Mouse (Mus musculus): Measurements from ENCODE around the gene Psmc5. TPM values are rescaled to one million over a fixed set of nuclear protein-coding genes. Genes with fewer than 3 reads are reported as not detected.

Gene Psmc5
- polyA plus RNA-seq, 1 experiment: 19.4 TPM

DNA sequence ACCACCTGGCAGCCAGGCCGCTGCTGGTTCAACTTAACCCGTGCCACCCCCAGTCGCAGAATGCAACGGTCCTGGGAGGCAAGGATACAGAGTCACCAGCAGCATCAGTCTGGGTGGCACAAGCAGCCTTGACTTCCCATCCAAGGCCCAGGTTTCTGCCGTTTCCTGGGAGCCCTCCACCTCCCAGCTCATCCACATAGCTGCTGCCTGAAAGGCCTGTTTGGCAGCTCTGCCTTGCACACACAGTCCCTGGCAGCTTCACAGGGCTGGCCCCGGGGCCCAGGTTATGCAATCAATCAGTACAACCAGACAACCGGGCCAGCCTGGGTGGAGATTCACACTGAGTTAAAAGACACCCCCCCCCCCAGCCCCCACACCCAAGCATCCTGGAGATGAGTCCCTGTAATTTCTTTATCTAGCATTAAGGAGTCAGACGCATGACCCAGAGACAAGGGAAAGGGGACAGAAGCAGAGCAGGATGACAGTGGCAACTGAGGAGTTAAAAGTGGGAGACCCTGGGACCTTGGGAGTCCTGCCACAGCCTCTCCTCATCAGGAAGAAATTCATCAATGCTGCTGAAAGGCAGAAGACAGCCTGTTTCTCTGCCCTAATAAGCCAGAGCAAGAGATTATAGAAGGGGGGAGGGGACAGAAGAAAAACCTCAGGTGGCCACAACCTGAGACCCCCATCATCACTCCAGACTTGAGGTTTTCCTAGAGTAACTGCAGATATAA lies 12.5 kb downstream of the Psmc5 start:
- no peak for TF ChIP-seq CTCF (IDR thresholded peaks at IDR 0.05; ENCODE audit: extremely low read depth, insufficient read length, insufficient replicate concordance, low read depth, low read length)
- no peak for TF ChIP-seq POLR2A (IDR thresholded peaks at IDR 0.05; ENCODE audit: low read depth, low read length)
- peaks cover 36% of the 10 kb centered on the region for H3K36me3 ChIP-seq (ENCODE audit: control insufficient read depth, insufficient read depth, low read length)
- H3K4me3 ChIP-seq (ENCODE audit: low read depth, low read length): 0 out of 2 replicates have a peak overlapping the region, but pooled peaks have one; percentile 1
- WGBS: 8% methylated on average over 8 of the region's 8 CpGs
- H3K27me3 ChIP-seq (ENCODE audit: control insufficient read depth, insufficient read depth, low read length): no peaks in the 10 kb centered on the region
- peaks cover 29% of the 10 kb centered on the region for H3K4me1 ChIP-seq (ENCODE audit: control insufficient read depth, insufficient read depth, insufficient read length, low read length)
- H3K27ac ChIP-seq (ENCODE audit: insufficient read depth, low read depth, low read length): peak overlapping the region; percentile 58

DNA sequence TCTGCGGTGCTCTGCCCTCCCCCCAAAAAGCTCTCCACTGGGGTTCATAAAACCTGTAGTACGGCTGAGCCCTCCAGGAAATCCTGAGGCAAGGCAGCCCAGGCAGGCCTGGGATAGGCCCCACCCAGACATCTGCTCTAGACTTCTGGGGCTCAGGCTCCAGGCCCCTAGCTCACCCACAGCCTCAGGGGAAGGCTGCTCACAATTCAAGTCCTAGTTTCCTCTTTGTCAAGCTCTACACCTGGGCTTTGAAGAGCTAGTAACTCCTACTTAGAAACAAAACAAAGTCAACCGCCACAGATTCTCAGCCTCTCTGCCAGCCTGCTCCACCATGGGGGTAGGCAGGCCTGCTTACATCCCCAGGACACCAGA lies 13.1 kb downstream of the Psmc5 start:
- Histone ChIP-seq H3K4me3 (ENCODE audit: low read depth, low read length) (no peak overlapping the region), H3K36me3 (ENCODE audit: control insufficient read depth, insufficient read depth, low read length) (peaks cover 31% of the 10 kb centered on the region), H3K4me1 (ENCODE audit: control insufficient read depth, insufficient read depth, insufficient read length, low read length) (peaks cover 31% of the 10 kb centered on the region), H3K27me3 (ENCODE audit: control insufficient read depth, insufficient read depth, low read length) (no peaks in the 10 kb centered on the region), H3K27ac (ENCODE audit: insufficient read depth, low read depth, low read length) (peak overlapping the region; percentile 58)
- WGBS: 17% methylated on average over 3 of the region's 3 CpGs
- no peak for TF ChIP-seq CTCF (IDR thresholded peaks at IDR 0.05; ENCODE audit: extremely low read depth, insufficient read length, insufficient replicate concordance, low read depth, low read length)
- TF ChIP-seq POLR2A (IDR thresholded peaks at IDR 0.05; ENCODE audit: low read depth, low read length): no peak

DNA sequence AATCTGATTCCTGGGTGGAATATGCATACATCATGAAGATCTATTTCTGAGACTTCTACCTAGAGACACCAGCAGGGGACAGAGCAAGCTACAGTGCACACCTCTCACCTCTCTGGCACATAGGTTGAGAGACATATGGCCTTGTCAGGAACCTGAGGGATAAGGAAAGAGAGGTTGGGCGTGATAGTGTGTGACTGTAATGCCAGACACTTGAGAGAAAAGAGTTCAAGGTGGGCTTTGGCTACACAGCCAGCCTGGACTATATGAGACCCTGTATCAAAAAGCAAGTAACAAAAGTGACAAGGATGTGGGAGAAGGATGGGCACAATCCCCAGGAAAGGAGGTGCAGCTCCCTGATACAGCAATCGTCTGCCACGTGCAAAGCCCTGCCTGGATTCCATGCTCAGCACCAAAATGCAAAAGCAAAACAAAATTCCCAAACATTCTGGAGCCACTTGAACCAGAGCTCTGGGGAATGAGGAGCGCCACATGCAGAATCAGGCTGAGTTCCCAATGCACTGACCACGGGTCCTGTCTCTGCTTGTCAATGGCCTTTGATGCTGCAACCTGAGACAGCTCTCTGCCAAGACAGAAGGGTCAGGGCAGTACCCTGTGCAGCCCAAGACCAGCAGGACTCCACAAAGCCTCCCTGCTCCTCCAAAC lies 15.3 kb downstream of the Psmc5 start:
- H3K27me3 ChIP-seq (ENCODE audit: control insufficient read depth, insufficient read depth, low read length): no peaks in the 10 kb centered on the region
- 11% methylated on average over 5 of the region's 5 CpGs for WGBS
- peaks cover 10% of the 10 kb centered on the region for H3K36me3 ChIP-seq (ENCODE audit: control insufficient read depth, insufficient read depth, low read length)
- peaks cover 39% of the 10 kb centered on the region for H3K4me1 ChIP-seq (ENCODE audit: control insufficient read depth, insufficient read depth, insufficient read length, low read length)
- TF ChIP-seq POLR2A (IDR thresholded peaks at IDR 0.05; ENCODE audit: low read depth, low read length) (no peak), CTCF (IDR thresholded peaks at IDR 0.05; ENCODE audit: extremely low read depth, insufficient read length, insufficient replicate concordance, low read depth, low read length) (no peak)
- peak overlapping the region; percentile 78 for H3K4me3 ChIP-seq (ENCODE audit: low read depth, low read length)
- peak overlapping the region; percentile 77 for H3K27ac ChIP-seq (ENCODE audit: insufficient read depth, low read depth, low read length)

DNA sequence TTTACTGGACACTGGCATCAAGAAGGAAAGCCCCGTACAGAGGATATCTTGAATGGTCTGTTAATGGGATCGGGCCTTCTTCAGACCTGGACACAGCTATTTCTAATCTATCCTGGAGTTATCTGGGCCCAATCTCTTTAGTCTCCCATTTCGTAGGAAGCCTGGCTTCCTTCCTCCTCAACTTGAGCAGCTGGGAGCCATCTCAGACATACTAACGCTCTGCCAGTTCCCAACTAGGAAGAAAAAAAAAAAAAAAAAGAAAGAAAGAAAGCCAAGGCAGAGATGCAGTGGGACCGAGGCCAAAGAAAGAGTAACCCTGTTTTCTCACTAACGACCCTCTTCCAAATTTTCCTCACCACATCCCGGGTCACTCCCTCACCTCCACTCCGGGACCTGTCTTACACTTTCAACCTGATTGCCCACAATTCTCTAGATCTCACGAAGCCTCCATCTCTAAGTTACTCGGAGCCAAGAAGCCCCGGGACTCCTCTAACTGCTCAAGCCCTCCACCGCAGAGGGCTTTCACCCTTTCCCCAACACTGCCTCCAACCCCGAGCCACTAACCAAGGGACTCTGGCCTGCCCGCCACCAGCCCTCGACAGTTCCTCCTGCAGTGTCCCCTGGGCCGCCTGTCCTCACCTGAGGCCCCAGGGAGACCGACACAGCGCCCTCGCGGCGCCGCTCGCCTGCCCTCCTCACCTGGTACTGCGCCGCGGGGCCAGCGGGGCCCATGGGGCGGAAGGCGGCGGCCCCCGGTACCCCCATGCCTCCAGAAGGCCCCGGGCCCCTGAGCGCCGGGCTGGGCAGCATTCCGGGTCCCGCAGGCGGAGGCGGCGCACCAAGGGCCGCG lies 16.1 kb downstream of the Psmc5 start:
- Histone ChIP-seq H3K4me1 (ENCODE audit: control insufficient read depth, insufficient read depth, insufficient read length, low read length) (peaks cover 42% of the 10 kb centered on the region), H3K36me3 (ENCODE audit: control insufficient read depth, insufficient read depth, low read length) (peaks cover 2% of the 10 kb centered on the region), H3K27ac (ENCODE audit: insufficient read depth, low read depth, low read length) (peak overlapping the region; percentile 77), H3K27me3 (ENCODE audit: control insufficient read depth, insufficient read depth, low read length) (no peaks in the 10 kb centered on the region), H3K4me3 (ENCODE audit: low read depth, low read length) (peak overlapping the region; percentile 78)
- under 1% methylated on average over 41 of the region's 41 CpGs for WGBS
- no peak for TF ChIP-seq CTCF (IDR thresholded peaks at IDR 0.05; ENCODE audit: extremely low read depth, insufficient read length, insufficient replicate concordance, low read depth, low read length)
- TF ChIP-seq POLR2A (IDR thresholded peaks at IDR 0.05; ENCODE audit: low read depth, low read length): no peak

DNA sequence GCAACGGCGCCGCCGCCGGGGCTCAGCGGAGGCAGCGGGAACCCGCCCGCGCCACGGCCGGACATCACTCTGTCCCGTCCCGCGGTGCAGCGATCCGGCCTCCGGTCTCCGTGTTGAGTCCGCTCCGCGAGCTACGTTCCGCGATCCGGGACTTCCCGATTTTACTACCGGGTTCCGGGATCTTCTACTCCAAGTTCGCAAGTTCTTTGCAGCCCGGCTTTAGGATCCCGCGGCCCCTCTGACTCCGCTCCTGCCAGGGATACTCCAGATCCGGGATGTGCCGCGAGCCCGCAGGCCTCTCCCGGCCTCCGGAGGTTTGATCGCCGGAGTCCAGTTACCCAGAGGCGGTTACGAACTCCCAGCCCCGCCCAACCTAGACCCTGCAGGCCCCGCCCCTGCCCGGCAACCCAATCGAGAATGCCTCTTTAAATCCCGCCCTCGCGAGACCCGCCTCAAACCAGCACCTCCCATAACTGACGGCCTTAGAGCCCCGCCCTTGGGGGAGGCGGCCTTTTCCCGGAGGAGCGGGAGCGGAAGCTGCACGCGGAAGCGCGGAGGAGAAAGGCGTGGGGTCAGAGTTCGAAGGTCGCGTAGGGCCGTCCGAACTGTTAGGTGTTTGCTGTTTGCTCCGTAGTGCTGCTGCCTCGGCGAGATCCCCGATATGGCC lies 16.8 kb downstream of the Psmc5 start, which contains the start of gene Smarcd2:
Gene Smarcd2, minus strand, starts transcription at position 329 of the 667 bp plus-strand sequence.
- under 1% methylated on average over 72 of the region's 72 CpGs for WGBS
- peak within 1 kb of the TSS; percentile 77 for H3K27ac ChIP-seq (ENCODE audit: insufficient read depth, low read depth, low read length)
- H3K4me3 ChIP-seq (ENCODE audit: low read depth, low read length): peak within 1 kb of the TSS; percentile 78
- peak; percentile 75 for TF ChIP-seq POLR2A (IDR thresholded peaks at IDR 0.05; ENCODE audit: low read depth, low read length)
- TF ChIP-seq CTCF (IDR thresholded peaks at IDR 0.05; ENCODE audit: extremely low read depth, insufficient read length, insufficient replicate concordance, low read depth, low read length): no peak
- H3K36me3 ChIP-seq (ENCODE audit: control insufficient read depth, insufficient read depth, low read length): no peaks in the 10 kb centered on the region
- peaks cover 35% of the 10 kb centered on the region for H3K4me1 ChIP-seq (ENCODE audit: control insufficient read depth, insufficient read depth, insufficient read length, low read length)
- H3K27me3 ChIP-seq (ENCODE audit: control insufficient read depth, insufficient read depth, low read length): no peaks in the 10 kb centered on the region

DNA sequence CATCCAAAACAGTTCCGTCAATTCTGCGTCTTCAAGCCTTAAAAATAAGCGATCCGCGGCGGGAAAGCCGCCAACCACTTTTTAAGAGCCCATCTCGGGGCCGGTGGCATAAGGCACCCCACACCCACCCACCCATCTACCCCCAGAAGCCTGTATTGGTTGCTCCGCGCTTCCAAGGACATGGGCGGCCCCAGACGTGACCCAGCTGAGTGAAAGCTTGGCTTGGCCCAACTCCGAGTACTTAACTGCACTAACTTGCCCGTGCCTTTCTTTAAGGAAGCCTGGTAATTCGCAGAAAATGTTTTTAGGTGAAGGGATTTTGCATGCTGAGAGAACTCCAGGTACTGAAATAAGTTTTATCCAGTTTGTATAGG lies 17.3 kb downstream of the Psmc5 start:
- no peaks in the 10 kb centered on the region for H3K36me3 ChIP-seq (ENCODE audit: control insufficient read depth, insufficient read depth, low read length)
- no peaks in the 10 kb centered on the region for H3K27me3 ChIP-seq (ENCODE audit: control insufficient read depth, insufficient read depth, low read length)
- H3K4me3 ChIP-seq (ENCODE audit: low read depth, low read length): peak overlapping the region; percentile 64
- H3K27ac ChIP-seq (ENCODE audit: insufficient read depth, low read depth, low read length): peak overlapping the region; percentile 48
- peaks cover 31% of the 10 kb centered on the region for H3K4me1 ChIP-seq (ENCODE audit: control insufficient read depth, insufficient read depth, insufficient read length, low read length)
- TF ChIP-seq CTCF (IDR thresholded peaks at IDR 0.05; ENCODE audit: extremely low read depth, insufficient read length, insufficient replicate concordance, low read depth, low read length) (no peak), POLR2A (IDR thresholded peaks at IDR 0.05; ENCODE audit: low read depth, low read length) (no peak)
- WGBS: 3% methylated on average over 16 of the region's 16 CpGs
